Mouse (Mus musculus) kidney, adult 9 months (tissue): ENCODE measurements at regions not wholly inside any gene's neighbourhood (a gene's known extent, or its start where the extent isn't known, plus 50 kb on each side); places are given as distances from the start of the nearest gene placed in this dataset.

Experiments
- DNase-seq: peaks from one replicate; pipeline ENCODE4 v3.0.0; 2022

DNA sequence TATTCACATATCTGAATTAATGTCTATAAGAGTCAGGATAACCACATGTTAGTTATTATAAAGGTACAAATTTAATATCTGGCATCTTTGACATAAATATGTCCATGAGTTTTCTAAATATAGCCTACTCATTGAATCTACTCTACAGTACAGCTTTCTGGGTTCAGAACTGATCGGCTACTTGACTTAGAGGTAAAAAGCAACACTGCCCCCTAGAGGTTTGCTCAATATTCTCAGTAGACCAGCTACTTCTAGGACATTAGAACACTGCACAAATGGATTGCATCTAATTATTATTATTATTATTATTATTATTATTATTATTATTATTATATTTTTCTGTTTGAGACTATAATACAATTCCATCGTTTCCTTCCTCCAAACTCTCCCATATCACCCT, 418.8 kb upstream of the Tpm3-rs7 start:
- DNase-seq = peak; percentile 5

- DNase-seq = no peak
Observed at GRCm38 (mm10) chr14:112901171-112901570, 413.2 kb upstream of the Tpm3-rs7 start.

DNA sequence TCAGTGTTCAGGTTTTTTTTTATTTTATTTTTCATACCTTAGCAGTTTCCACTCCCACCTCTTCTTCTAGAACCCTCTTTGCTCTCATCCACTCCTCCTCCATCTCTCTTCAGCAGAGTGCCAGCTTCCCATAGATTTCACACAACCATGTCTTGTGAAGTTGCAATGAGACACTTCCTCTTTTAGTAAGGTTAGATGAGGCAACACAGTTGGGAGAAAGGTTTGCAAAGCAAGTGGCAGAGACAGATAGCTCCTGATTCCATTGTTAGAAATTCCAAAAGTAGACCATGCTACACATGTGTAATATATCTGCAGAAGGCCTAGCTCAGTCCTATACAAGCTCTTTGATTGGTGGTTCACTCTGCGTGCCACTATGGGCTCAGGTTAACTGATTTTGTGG, 397.3 kb upstream of the Tpm3-rs7 start:
- no peak for DNase-seq
